Mouse (Mus musculus): ENCODE measurements around the gene Zcchc13. TPM values are rescaled to one million over a fixed set of nuclear protein-coding genes. Genes with fewer than 3 reads are reported as not detected.
A peak's percentile ranks its signal among the peaks of the same experiment; 100 is the strongest.

Zcchc13 gene
- total and polyA plus RNA-seq, 3 experiments, result not detected

- Histone ChIP-seq H3K4me3 (ENCODE audit: control insufficient read depth in 1 of 2, insufficient read depth in 1 of 2, low read depth in 2 of 2, low read length in 2 of 2) (peak overlapping the region; percentile 73 to 99), H3K27ac (ENCODE audit: control insufficient read depth, low read depth, low read length) (peak overlapping the region; percentile 98)
- DNase-seq (ENCODE audit: low read depth, low spot score), result peak; percentile 96
- TF ChIP-seq CTCF (IDR thresholded peaks at IDR 0.05 in 2 of 3, conservative IDR thresholded peaks at IDR 0.05 in 1 of 3; ENCODE audit: control insufficient read depth in 1 of 3, insufficient read depth in 1 of 3, low read depth in 2 of 3, low read length in 3 of 3, poor library complexity in 1 of 3, severe bottlenecking in 1 of 3) (peak; percentile 29 to 51 (median 49); a peak in 5 of 6 replicates), CHD2 (IDR thresholded peaks at IDR 0.05; ENCODE audit: low read length) (no peak), TBP (IDR thresholded peaks at IDR 0.05; ENCODE audit: low read depth, low read length) (peak; percentile 47; the same call in 1 of the 2 replicates), NELFE (IDR thresholded peaks at IDR 0.05; ENCODE audit: low read depth, low read length) (peak; percentile 60), HCFC1 (IDR thresholded peaks at IDR 0.05; ENCODE audit: low read depth, low read length) (peak; percentile 45; the same call in 1 of the 2 replicates), MXI1 (IDR thresholded peaks at IDR 0.05; ENCODE audit: low read depth, low read length) (peak; percentile 59), EP300 (IDR thresholded peaks at IDR 0.05; ENCODE audit: low read depth in 1 of 2, low read length in 2 of 2) (0 out of 4 replicates have a peak, but pooled peaks of 1 of the 2 experiments have one; percentile 22), RAD21 (IDR thresholded peaks at IDR 0.05; ENCODE audit: low read depth, low read length) (peak; percentile 23), CHD1 (IDR thresholded peaks at IDR 0.05; ENCODE audit: low read depth, low read length) (no peak), ZKSCAN1 (IDR thresholded peaks at IDR 0.05; ENCODE audit: low read depth, low read length) (no peak), MYC (IDR thresholded peaks at IDR 0.05; ENCODE audit: low read depth, low read length) (peak; percentile 86), TCF12 (IDR thresholded peaks at IDR 0.05; ENCODE audit: low read depth, low read length) (no peak), TAL1 (IDR thresholded peaks at IDR 0.05; ENCODE audit: low read length) (no peak), ZMIZ1 (IDR thresholded peaks at IDR 0.05; ENCODE audit: low read depth, low read length) (peak; percentile 21; the same call in 1 of the 2 replicates), ELF1 (IDR thresholded peaks at IDR 0.05; ENCODE audit: low read depth, low read length) (no peak), POLR2AphosphoS5 (IDR thresholded peaks at IDR 0.05; ENCODE audit: borderline replicate concordance, low read depth, low read length) (no peak), MAX (IDR thresholded peaks at IDR 0.05; ENCODE audit: low read length) (0 out of 2 replicates have a peak, but pooled peaks have one; percentile 24), USF1 (IDR thresholded peaks at IDR 0.05; ENCODE audit: low read depth, low read length) (no peak), GABPA (IDR thresholded peaks at IDR 0.05; ENCODE audit: low read depth, low read length) (no peak), USF2 (IDR thresholded peaks at IDR 0.05; ENCODE audit: borderline replicate concordance in 1 of 2, insufficient read depth in 1 of 2, low read depth in 1 of 2, low read length in 2 of 2) (no peak), ZC3H11A (IDR thresholded peaks at IDR 0.05; ENCODE audit: low read depth, low read length) (peak; percentile 21; the same call in 1 of the 2 replicates), RCOR1 (IDR thresholded peaks at IDR 0.05; ENCODE audit: low read depth, low read length) (no peak), KAT2A (conservative IDR thresholded peaks at IDR 0.05; ENCODE audit: low read depth, low read length) (no peak), MAZ (IDR thresholded peaks at IDR 0.05; ENCODE audit: low read depth, low read length) (no peak), MEF2A (IDR thresholded peaks at IDR 0.05; ENCODE audit: extremely low read depth, insufficient replicate concordance, low read depth, low read length, poor library complexity, severe bottlenecking) (no peak), MAFK (IDR thresholded peaks at IDR 0.05; ENCODE audit: borderline replicate concordance, low read depth, low read length) (no peak), E2F4 (IDR thresholded peaks at IDR 0.05; ENCODE audit: borderline replicate concordance, low read depth, low read length) (peak; percentile 91; the same call in 1 of the 2 replicates), MYB (IDR thresholded peaks at IDR 0.05; ENCODE audit: low read depth, low read length) (no peak), JUND (IDR thresholded peaks at IDR 0.05; ENCODE audit: low read depth, low read length) (no peak), UBTF (IDR thresholded peaks at IDR 0.05; ENCODE audit: borderline replicate concordance, insufficient read depth, low read depth, low read length) (no peak), POLR2AphosphoS2 (IDR thresholded peaks at IDR 0.05; ENCODE audit: low read length) (no peak), ETS1 (IDR thresholded peaks at IDR 0.05; ENCODE audit: low read depth, low read length) (no peak; the same call in 1 of the 2 replicates), BHLHE40 (IDR thresholded peaks at IDR 0.05; ENCODE audit: borderline replicate concordance, low read depth, low read length) (peak; percentile 61; the same call in 1 of the 2 replicates), POLR2A (IDR thresholded peaks at IDR 0.05; ENCODE audit: control insufficient read depth in 1 of 2, insufficient read depth in 1 of 2, low read depth in 1 of 2, low read length in 2 of 2, poor library complexity in 1 of 2) (peak in 1 of 2 experiments; percentile 60; a peak in 2 of 4 replicates), NRF1 (IDR thresholded peaks at IDR 0.05; ENCODE audit: insufficient read depth, low read depth, low read length, poor library complexity, severe bottlenecking) (peak; percentile 92)
These were observed 8.0 kb upstream of the Zcchc13 start for GRCm38 (mm10) chrX:103622260-103622934.

More at GRCm38 (mm10) chrX:103622260-103622934, 8.0 kb upstream of the Zcchc13 start:
- H3K27me3 ChIP-seq (ENCODE audit: control insufficient read depth in 1 of 2, insufficient read depth in 2 of 2, low read length in 2 of 2), result no peaks in the 10 kb centered on the region
- peak overlapping the region; percentile 98 for H3K9ac ChIP-seq (ENCODE audit: control insufficient read depth, low read depth, low read length, poor library complexity, severe bottlenecking)
- H3K4me1 ChIP-seq (ENCODE audit: control insufficient read depth in 1 of 2, insufficient read depth in 2 of 2, low read length in 2 of 2), result peaks cover 2 to 6% of the 10 kb centered on the region in 2 experiments; a peak in 3 of 4 replicates
- H3K36me3 ChIP-seq (ENCODE audit: control insufficient read depth in 1 of 2, insufficient read depth in 2 of 2, low read length in 2 of 2), result peaks cover 0 to 17% of the 10 kb centered on the region in 2 experiments; a peak in 2 of 4 replicates
- H3K79me2 ChIP-seq (ENCODE audit: control insufficient read depth, insufficient read depth, low read length, poor library complexity), result peaks cover 15% of the 10 kb centered on the region
- H3K9me3 ChIP-seq (replicated peaks; ENCODE audit: insufficient read depth, low read length), result no peaks in the 10 kb centered on the region
